Mouse (Mus musculus) heart, embryonic 11.5 days (tissue): ENCODE data around the gene Gm10135. TPM values are rescaled to one million over a fixed set of nuclear protein-coding genes. Genes with fewer than 3 reads are reported as not detected.

Experiments used
- ATAC-seq: fragments of 200-750 bp; cut with Nextera tagmentation; replicated peaks from 2 replicates; pipeline ENCODE4 v1.8.0; 2017; ENCODE audit warnings: moderate library complexity; ENCODE audit not compliant: insufficient number of reproducible peaks, low FRiP score, low TSS enrichment
- H3K27ac ChIP-seq: fragments of 300-500 bp; sonication (generic); 2 replicates; pipeline ENCODE4 v1.5.1; 2014; ENCODE audit warnings: mild to moderate bottlenecking, low read depth, low read length
- H3K27me3 ChIP-seq: fragments of 300-500 bp; sonication (generic); 2 replicates; pipeline ENCODE4 v1.6.1; 2014; ENCODE audit warnings: mild to moderate bottlenecking, low read length, mixed read lengths; ENCODE audit not compliant: control insufficient read depth, insufficient read depth
- H3K36me3 ChIP-seq: fragments of 300-500 bp; sonication (generic); 2 replicates; pipeline ENCODE4 v1.6.1; 2014; ENCODE audit warnings: mild to moderate bottlenecking, low read length, moderate library complexity, mixed read lengths; ENCODE audit not compliant: control insufficient read depth, insufficient read depth
- H3K4me1 ChIP-seq: fragments of 300-500 bp; sonication (generic); 2 replicates; pipeline ENCODE4 v1.6.1; 2014; ENCODE audit warnings: low read length; ENCODE audit not compliant: control insufficient read depth, insufficient read depth
- H3K4me2 ChIP-seq: fragments of 300-500 bp; sonication (generic); 2 replicates; pipeline ENCODE4 v1.6.1; 2014; ENCODE audit warnings: mild to moderate bottlenecking, moderate library complexity
- H3K4me3 ChIP-seq: fragments of 300-500 bp; sonication (generic); 2 replicates; pipeline ENCODE4 v1.5.1; 2014; ENCODE audit warnings: low read depth, low read length
- H3K9ac ChIP-seq: fragments of 300-500 bp; sonication (generic); 2 replicates; pipeline ENCODE4 v1.6.1; 2014; ENCODE audit warnings: mild to moderate bottlenecking, low read depth, low read length, moderate library complexity
- H3K9me3 ChIP-seq: fragments of 300-500 bp; sonication (generic); replicated peaks from 2 replicates; pipeline ENCODE4 v1.6.1; 2016; ENCODE audit warnings: low read length; ENCODE audit not compliant: control insufficient read depth
- WGBS: fragments of 180-500 bp; shearing (Covaris S2); extraction: QIAGEN DNeasy Blood & Tissue Kit; methylation state at CpG from one replicate; pipeline ENCODE4 v1.1.7; 2014; ENCODE audit not compliant: insufficient replicate concordance; 5-methylcytosine and 5-hydroxymethylcytosine counted together
- polyA plus RNA-seq: library from polyadenylated mRNA; unstranded; fragments of >200 nt; fragmentation: Nextera tagmentation; extraction: Ambion mirVana; gene quantifications from 2 replicates; pipeline ENCODE4 v1.2.1, GENCODE M21; 2014

Gm10135 gene
- polyA plus RNA-seq, 1 experiment from 2014 or later: not detected

- no peak overlapping the region for H3K4me3 ChIP-seq
- no peak overlapping the region for H3K27ac ChIP-seq
- no peaks in the 10 kb centered on the region for H3K9me3 ChIP-seq
- no peaks in the 10 kb centered on the region for H3K4me1 ChIP-seq
- no peak for ATAC-seq
- WGBS: 4% methylated on average over 2 of the region's 2 CpGs
- no peak overlapping the region for H3K4me2 ChIP-seq
- H3K9ac ChIP-seq: no peak overlapping the region
- H3K27me3 ChIP-seq: no peaks in the 10 kb centered on the region
- no peaks in the 10 kb centered on the region for H3K36me3 ChIP-seq
Measured at GRCm38 (mm10) chr5:72984091-72984490, 9.6 kb upstream of the Gm10135 start.

DNA sequence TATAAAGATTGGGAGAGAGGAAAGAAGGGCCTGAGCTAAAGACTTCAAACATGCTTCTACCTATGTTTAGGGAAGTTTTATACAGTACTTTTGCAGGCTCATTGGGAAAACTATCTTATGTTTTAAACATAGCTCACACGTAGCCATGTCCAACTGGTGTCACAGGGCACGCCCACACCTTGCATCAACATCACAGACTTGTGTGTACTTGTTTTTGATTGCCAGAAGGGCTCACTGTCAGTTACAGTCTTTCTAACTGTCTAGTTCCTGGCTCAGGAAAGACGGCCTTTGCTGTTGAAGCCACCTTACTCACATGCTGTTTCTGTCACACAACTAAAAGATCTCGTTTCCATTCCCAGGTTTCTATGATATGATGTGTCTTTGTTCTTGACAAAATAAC, 2.0 kb upstream of the Gm10135 start:
- Histone ChIP-seq H3K4me1 (no peaks in the 10 kb centered on the region), H3K4me2 (no peak overlapping the region), H3K27me3 (no peaks in the 10 kb centered on the region), H3K9ac (no peak overlapping the region), H3K9me3 (no peaks in the 10 kb centered on the region), H3K36me3 (peaks cover 14% of the 10 kb centered on the region), H3K4me3 (no peak overlapping the region), H3K27ac (no peak overlapping the region)
- no peak for ATAC-seq
- WGBS: 82% methylated on average over 4 of the region's 4 CpGs

DNA sequence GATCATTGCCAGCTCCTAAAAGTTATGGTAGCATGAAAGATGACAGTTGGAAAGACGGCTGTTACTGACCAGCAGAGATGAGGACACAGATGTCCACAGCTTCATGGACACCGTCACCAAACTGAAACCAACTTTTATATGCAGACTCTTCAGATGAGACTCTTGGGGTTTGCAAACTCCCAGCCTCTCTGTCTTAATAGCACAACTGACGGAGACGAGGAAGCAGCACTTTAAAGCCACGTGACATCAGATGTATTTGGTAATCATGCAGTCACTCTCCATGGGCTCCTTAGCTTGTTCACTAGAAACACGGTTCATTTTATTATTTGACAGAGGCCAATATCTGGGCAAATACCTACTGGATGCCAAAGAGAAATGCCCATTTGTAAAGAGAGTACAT, 1.5 kb upstream of the Gm10135 start:
- peaks cover 17% of the 10 kb centered on the region for H3K36me3 ChIP-seq
- ATAC-seq: no peak
- no peaks in the 10 kb centered on the region for H3K27me3 ChIP-seq
- no peak overlapping the region for H3K9ac ChIP-seq
- 86% methylated on average over 6 of the region's 6 CpGs for WGBS
- H3K9me3 ChIP-seq: no peaks in the 10 kb centered on the region
- no peak overlapping the region for H3K27ac ChIP-seq
- H3K4me1 ChIP-seq: no peaks in the 10 kb centered on the region
- H3K4me2 ChIP-seq: no peak overlapping the region
- no peak overlapping the region for H3K4me3 ChIP-seq

GRCm38 (mm10) chr5:72972934-72973333, 1.6 kb downstream of the Gm10135 start:
- no peaks in the 10 kb centered on the region for H3K4me1 ChIP-seq
- no peaks in the 10 kb centered on the region for H3K27me3 ChIP-seq
- 63% methylated on average over 5 of the region's 5 CpGs for WGBS
- H3K9ac ChIP-seq: no peak overlapping the region
- no peak overlapping the region; the same call in 1 of the 2 replicates for H3K27ac ChIP-seq
- H3K9me3 ChIP-seq: no peaks in the 10 kb centered on the region
- no peak overlapping the region for H3K4me3 ChIP-seq
- no peak for ATAC-seq
- no peak overlapping the region for H3K4me2 ChIP-seq
- H3K36me3 ChIP-seq: peaks cover 17% of the 10 kb centered on the region

- peaks cover 17% of the 10 kb centered on the region for H3K36me3 ChIP-seq
- 73% methylated on average over 4 of the region's 4 CpGs for WGBS
- ATAC-seq: no peak
- H3K27me3 ChIP-seq: no peaks in the 10 kb centered on the region
- no peaks in the 10 kb centered on the region for H3K9me3 ChIP-seq
- no peak overlapping the region for H3K9ac ChIP-seq
- no peaks in the 10 kb centered on the region for H3K4me1 ChIP-seq
- H3K4me2 ChIP-seq: no peak overlapping the region
- no peak overlapping the region; the same call in 1 of the 2 replicates for H3K27ac ChIP-seq
- no peak overlapping the region for H3K4me3 ChIP-seq
Measured at GRCm38 (mm10) chr5:72972435-72972834, 2.1 kb downstream of the Gm10135 start.

GRCm38 (mm10) chr5:72965706-72966105, 8.8 kb downstream of the Gm10135 start:
- no peak overlapping the region for H3K4me2 ChIP-seq
- no peak overlapping the region for H3K9ac ChIP-seq
- no peaks in the 10 kb centered on the region for H3K9me3 ChIP-seq
- H3K4me1 ChIP-seq: no peaks in the 10 kb centered on the region
- no peaks in the 10 kb centered on the region for H3K27me3 ChIP-seq
- H3K27ac ChIP-seq: no peak overlapping the region
- no peak for ATAC-seq
- no peak overlapping the region for H3K4me3 ChIP-seq
- H3K36me3 ChIP-seq: 0 out of 2 replicates have a peak, but pooled peaks cover 3% of the 10 kb centered on the region
- WGBS: 78% methylated on average over 3 of the region's 3 CpGs

DNA sequence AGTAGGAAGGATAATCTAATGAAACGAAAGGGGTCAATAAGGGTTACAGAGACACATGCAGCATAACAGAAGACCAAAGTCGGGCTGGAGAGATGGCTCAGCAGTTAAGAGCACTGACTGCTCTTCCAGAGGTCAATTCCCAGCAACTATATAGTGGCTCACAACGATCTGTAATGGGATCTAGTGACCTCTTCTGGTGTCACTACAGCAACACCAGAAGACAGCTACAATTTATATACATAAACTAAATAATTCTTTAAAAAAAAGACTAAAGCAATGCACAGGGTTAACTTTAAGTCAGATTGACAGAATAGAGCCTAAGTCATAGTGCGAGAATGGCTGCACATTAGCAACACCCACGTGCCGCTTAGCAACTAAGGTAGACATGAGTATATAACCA, 14.4 kb downstream of the Gm10135 start:
- Histone ChIP-seq H3K27me3 (no peaks in the 10 kb centered on the region), H3K9ac (no peak overlapping the region), H3K4me2 (no peak overlapping the region), H3K4me3 (no peak overlapping the region), H3K9me3 (no peaks in the 10 kb centered on the region), H3K36me3 (peaks cover 7% of the 10 kb centered on the region), H3K27ac (no peak overlapping the region), H3K4me1 (no peaks in the 10 kb centered on the region)
- WGBS: 78% methylated on average over 6 of the region's 6 CpGs
- no peak for ATAC-seq

- no peaks in the 10 kb centered on the region for H3K27me3 ChIP-seq
- no peaks in the 10 kb centered on the region for H3K4me1 ChIP-seq
- H3K36me3 ChIP-seq: peaks cover 7% of the 10 kb centered on the region
- no peak overlapping the region for H3K9ac ChIP-seq
- no peaks in the 10 kb centered on the region for H3K9me3 ChIP-seq
- no peak for ATAC-seq
- H3K27ac ChIP-seq: no peak overlapping the region
- no peak overlapping the region for H3K4me3 ChIP-seq
- no peak overlapping the region for H3K4me2 ChIP-seq
- WGBS: 89% methylated on average over 17 of the region's 17 CpGs
Measured at GRCm38 (mm10) chr5:72957281-72957680, 17.2 kb downstream of the Gm10135 start.

GRCm38 (mm10) chr5:72953996-72954604, 20.4 kb downstream of the Gm10135 start:
- no peak overlapping the region for H3K9ac ChIP-seq
- no peaks in the 10 kb centered on the region for H3K9me3 ChIP-seq
- H3K4me1 ChIP-seq: no peaks in the 10 kb centered on the region
- H3K36me3 ChIP-seq: peaks cover 3% of the 10 kb centered on the region; the same call in 1 of the 2 replicates
- no peak overlapping the region for H3K27ac ChIP-seq
- ATAC-seq: no peak
- 87% methylated on average over 3 of the region's 3 CpGs for WGBS
- no peak overlapping the region for H3K4me3 ChIP-seq
- no peaks in the 10 kb centered on the region for H3K27me3 ChIP-seq
- H3K4me2 ChIP-seq: no peak overlapping the region
